Mouse (Mus musculus): ENCODE data around the gene Itk.

GRCm38 (mm10) chr11:46298889-46299785, 90.2 kb downstream of the Itk start:
- TF ChIP-seq CTCF (IDR thresholded peaks at IDR 0.05; ENCODE audit: borderline replicate concordance, insufficient read depth, low read depth, low read length): no peak
- no peak for TF ChIP-seq POLR2A (IDR thresholded peaks at IDR 0.05; ENCODE audit: borderline replicate concordance, insufficient read depth, low read length)

Measured in cerebellum, adult 2 months (tissue).